Mouse (Mus musculus) spleen, postnatal 0 days (tissue): Measurements from ENCODE around the gene Homer3. TPM values are rescaled to one million over a fixed set of nuclear protein-coding genes. Genes with fewer than 3 reads are reported as not detected.

Experiments
- polyA plus RNA-seq: library from polyadenylated mRNA; unstranded; fragments of >200 nt; fragmentation: Nextera tagmentation; extraction: Ambion mirVana; gene quantifications from 2 replicates; pipeline ENCODE4 v1.2.1, GENCODE M21; 2015

The Homer3 gene
- 12.8 and 17.0 TPM in 2 replicates for polyA plus RNA-seq

DNA sequence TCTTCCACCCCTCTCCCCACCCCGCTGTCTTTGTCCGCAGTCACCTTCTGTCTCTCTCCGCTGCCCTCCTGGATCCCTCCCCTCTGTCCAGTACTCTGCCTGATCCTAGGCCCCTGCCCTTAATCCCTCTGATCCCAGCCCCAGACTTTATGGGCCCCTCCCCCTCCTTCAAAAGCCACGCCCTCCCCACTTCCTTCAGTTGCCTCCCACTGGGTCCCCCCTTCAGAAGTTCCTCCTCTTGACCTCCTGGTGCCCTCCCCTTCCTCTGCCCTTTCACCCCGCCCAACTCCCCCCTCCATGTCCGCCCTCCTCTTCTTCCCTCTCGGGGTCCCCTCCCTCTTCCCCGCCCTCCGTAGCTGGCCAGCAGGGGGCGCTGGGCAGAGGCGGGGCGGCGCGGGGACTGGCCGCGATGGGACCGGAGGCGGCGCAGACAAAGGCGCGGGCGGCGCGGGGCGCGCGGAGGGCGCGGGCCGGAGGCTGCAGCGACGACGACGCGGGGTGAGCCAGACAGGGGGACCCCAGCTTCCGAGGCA, at the start of gene Homer3:
TSS of gene Homer3 (plus strand) at position 225 of the 533 bp plus-strand sequence.

DNA sequence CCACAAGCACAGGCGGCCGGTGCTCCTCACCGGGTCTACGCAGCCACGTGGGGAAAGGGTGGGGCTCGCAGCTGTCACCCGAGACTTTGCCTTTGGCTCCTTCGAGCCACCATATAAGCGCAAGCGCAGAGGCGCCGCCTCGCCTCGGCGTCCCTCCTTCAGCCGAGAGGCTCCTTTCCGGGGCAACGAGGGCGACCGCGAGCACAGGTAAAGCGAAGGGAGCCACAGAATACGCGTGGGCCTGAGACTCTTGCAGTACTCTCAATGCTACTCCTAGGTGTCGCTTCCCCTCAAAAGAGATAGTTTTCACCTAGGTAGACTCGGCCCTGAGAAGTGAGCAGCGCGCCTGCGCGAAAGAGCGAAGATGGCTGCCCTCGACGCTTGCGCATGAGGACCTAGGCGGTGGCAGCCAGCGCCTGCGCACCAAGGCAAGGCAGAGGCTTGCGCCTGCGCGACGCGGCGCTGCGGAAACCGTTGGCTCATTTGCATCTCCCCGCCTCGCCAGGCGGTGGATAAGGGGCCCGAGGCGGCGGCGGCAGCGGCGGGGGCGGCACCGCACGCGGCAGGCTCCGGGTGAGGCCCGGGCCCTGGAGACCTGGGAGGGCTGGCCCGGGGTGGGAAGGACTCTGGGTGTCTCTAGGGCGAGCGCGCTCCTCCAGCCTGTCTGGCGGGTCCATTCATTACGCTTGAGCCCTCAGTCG, 48.4 kb upstream of the Homer3 start, which contains the start of the genes Sugp2 and Armc6:
TSS of gene Sugp2 (plus strand) at position 147 of the 701 bp plus-strand sequence.
TSS of gene Armc6 (minus strand) at position 387 of the 701 bp plus-strand sequence.

GRCm38 (mm10) chr8:70302358-70302890, 19.8 kb downstream of the Homer3 start, which contains the start of the genes Ddx49 and Cope:
Ddx49 (minus strand) TSS chr8:70302489.
Cope (plus strand) TSS chr8:70302518.

DNA sequence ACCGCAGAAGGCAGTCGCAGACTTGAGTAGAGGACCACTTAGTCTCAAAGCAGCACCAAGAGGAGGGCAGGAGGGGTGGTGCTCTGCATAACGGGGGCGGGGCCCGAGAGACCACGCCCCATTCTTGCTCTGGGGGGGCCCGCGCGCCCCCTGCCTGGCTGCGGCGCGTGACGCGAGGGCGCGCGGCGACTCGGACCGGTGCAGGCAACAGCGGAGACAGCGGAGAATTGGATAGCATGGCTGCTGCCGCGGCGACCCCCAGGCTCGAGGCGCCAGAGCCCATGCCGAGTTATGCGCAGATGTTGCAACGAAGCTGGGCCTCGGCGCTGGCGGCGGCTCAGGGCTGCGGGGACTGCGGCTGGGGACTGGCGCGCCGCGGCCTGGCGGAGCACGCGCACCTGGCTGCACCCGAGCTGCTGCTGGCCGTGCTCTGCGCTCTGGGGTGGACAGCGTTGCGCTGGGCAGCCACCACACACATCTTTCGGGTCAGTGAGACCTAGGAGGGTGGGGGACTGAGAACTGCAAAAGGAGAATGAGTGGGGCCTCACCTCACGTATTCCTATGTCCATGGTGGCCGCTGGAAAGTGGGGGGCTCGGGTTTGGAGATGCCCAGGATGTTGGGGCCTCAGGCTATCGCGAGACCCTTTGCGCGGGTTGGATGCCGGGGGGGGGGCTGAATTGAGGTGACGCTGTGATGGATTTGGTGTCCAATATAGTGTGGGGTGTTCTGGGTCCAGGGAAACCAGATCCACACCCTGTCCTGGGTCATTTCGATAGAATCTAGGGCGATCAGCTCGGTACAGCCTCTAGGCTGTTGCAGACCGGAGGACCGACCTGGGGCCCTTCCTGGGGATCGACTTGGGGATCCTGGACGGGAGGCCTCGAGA, 33.2 kb downstream of the Homer3 start, which contains the start of gene Cers1:
TSS of gene Cers1 (plus strand) at position 152 of the 887 bp plus-strand sequence.

DNA sequence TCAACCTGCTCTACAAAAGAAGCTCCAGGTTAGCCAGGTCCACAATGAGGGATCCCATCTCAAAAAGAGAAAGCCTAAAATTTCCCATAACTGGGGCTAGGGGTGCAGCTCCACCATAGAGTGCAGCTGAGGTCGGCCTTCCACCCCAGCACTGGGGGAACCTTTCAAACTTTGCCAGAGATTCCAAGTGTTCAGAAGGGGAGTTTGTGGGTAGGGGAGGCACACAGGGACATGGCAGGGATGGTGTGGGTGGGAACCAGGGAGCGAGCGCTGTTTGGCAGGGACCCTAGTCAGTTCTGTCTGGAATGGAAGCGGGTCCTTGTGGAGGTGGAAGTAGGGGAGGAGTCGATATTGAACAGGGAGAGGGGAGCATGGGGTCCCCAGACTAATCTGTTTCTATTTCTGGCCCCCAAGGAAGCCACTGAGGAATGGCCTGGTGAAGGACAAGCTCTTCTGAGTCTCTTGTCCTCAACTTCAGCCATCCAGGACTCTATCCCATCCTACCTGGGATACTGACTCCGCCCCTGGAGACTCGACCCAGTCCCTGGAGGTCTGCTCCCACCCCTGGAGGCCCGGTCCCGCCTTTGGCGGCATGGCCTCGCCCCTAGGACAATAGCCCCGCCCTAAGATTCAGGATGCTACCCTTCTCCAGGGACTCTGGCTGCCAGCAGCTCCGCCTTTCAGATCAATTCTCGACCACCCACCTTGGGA, 46.7 kb downstream of the Homer3 start, which contains the start of gene Gdf1:
TSS of gene Gdf1 (plus strand) at position 694 of the 711 bp plus-strand sequence.

Other genes with a start within 250 kb of the Homer3 start
- gene Mau2, start 240.1 kb upstream of the Homer3 start, polyA plus RNA-seq = 26.9 and 29.0 TPM in 2 replicates
- gene Sugp1, start 240.0 kb upstream of the Homer3 start, polyA plus RNA-seq = 21.6 and 22.8 TPM in 2 replicates
- 0.29 and 0.35 TPM in 2 replicates for gene Tm6sf2, start 209.9 kb upstream of the Homer3 start, polyA plus RNA-seq
- gene Hapln4, start 199.4 kb upstream of the Homer3 start, polyA plus RNA-seq = not detected in 2 replicates
- 0.02 TPM in 1 of 2 replicates, not detected in the other for gene Ncan, start 162.0 kb upstream of the Homer3 start, polyA plus RNA-seq
- 29.3 and 30.0 TPM in 2 replicates for gene Nr2c2ap, start 151.5 kb upstream of the Homer3 start, polyA plus RNA-seq
- gene Rfxank, start 143.7 kb upstream of the Homer3 start, polyA plus RNA-seq = 7.3 and 8.6 TPM in 2 replicates
- gene Borcs8, start 143.3 kb upstream of the Homer3 start, polyA plus RNA-seq = 26.4 and 31.2 TPM in 2 replicates
- 0.22 and 0.40 TPM in 2 replicates for gene Mef2b, start 143.1 kb upstream of the Homer3 start, polyA plus RNA-seq
- 25.9 and 30.0 TPM in 2 replicates for gene Tmem161a, start 110.5 kb upstream of the Homer3 start, polyA plus RNA-seq
- 5.4 TPM in 2 replicates for gene Slc25a42, start 70.5 kb upstream of the Homer3 start, polyA plus RNA-seq
- gene Sugp2, start 48.6 kb upstream of the Homer3 start, polyA plus RNA-seq = 18.2 and 18.8 TPM in 2 replicates
- gene Armc6, start 48.4 kb upstream of the Homer3 start, polyA plus RNA-seq = 12.2 and 13.3 TPM in 2 replicates
- gene Ddx49, start 19.7 kb downstream of the Homer3 start, polyA plus RNA-seq = 27.7 and 29.9 TPM in 2 replicates
- 164 and 185 TPM in 2 replicates for gene Cope, start 19.7 kb downstream of the Homer3 start, polyA plus RNA-seq
- 0.46 and 0.73 TPM in 2 replicates for gene Cers1, start 32.9 kb downstream of the Homer3 start, polyA plus RNA-seq
- gene Gdf1, start 47.0 kb downstream of the Homer3 start, polyA plus RNA-seq = 0.16 and 0.34 TPM in 2 replicates
- gene Upf1, start 70.5 kb downstream of the Homer3 start, polyA plus RNA-seq = 12.9 and 13.1 TPM in 2 replicates
- 0.28 and 0.38 TPM in 2 replicates for gene Comp, start 90.7 kb downstream of the Homer3 start, polyA plus RNA-seq
- gene Crtc1, start 156.8 kb downstream of the Homer3 start, polyA plus RNA-seq = 4.9 and 5.2 TPM in 2 replicates
- gene Klhl26, start 194.1 kb downstream of the Homer3 start, polyA plus RNA-seq = 6.0 and 7.3 TPM in 2 replicates
- gene Tmem59l, start 204.5 kb downstream of the Homer3 start, polyA plus RNA-seq = not detected in 2 replicates
- 2.3 and 2.4 TPM in 2 replicates for gene Crlf1, start 210.3 kb downstream of the Homer3 start, polyA plus RNA-seq
- 90.9 and 97.6 TPM in 2 replicates for gene Rex1bd, start 223.9 kb downstream of the Homer3 start, polyA plus RNA-seq
- 940 and 995 TPM in 2 replicates for gene Uba52, start 228.0 kb downstream of the Homer3 start, polyA plus RNA-seq
- gene Fkbp8, start 244.9 kb downstream of the Homer3 start, polyA plus RNA-seq = 177 and 190 TPM in 2 replicates
- gene Kxd1, start 245.1 kb downstream of the Homer3 start, polyA plus RNA-seq = 46.7 and 49.2 TPM in 2 replicates